Mouse (Mus musculus) C2C12 (cell line): ENCODE data around the gene Pmvk. TPM values are rescaled to one million over a fixed set of nuclear protein-coding genes. Genes with fewer than 3 reads are reported as not detected.

Experiments
- H3K27me3 ChIP-seq: one replicate; pipeline ENCODE4 v1.6.1; 2011; ENCODE audit not compliant: control insufficient read depth, insufficient read depth, insufficient read length
- H3K36me3 ChIP-seq: one replicate; pipeline ENCODE4 v1.6.1; 2011; ENCODE audit not compliant: control insufficient read depth, insufficient read depth
- H3K4me3 ChIP-seq: one replicate; pipeline ENCODE4 v1.5.1; 2011; ENCODE audit warnings: mild to moderate bottlenecking, control low read depth; ENCODE audit not compliant: poor library complexity, insufficient read depth, severe bottlenecking
- H3K79me2 ChIP-seq: one replicate; pipeline ENCODE4 v1.6.1; 2011; ENCODE audit not compliant: control insufficient read depth, insufficient read depth
- H3K79me3 ChIP-seq: one replicate; pipeline ENCODE4 v1.6.1; 2011; ENCODE audit warnings: low read depth, control low read depth
- H3ac ChIP-seq: one replicate; pipeline ENCODE3; 2011; ENCODE audit warnings: low read depth; ENCODE audit not compliant: control insufficient read depth, insufficient read length
- CEBPB ChIP-seq: IDR thresholded peaks from one replicate; pipeline ENCODE4 v1.6.1; 2011; ENCODE audit warnings: low read depth, mild to moderate bottlenecking, control low read depth, moderate library complexity
- CTCF ChIP-seq: IDR thresholded peaks from one replicate; pipeline ENCODE4 v1.5.1; 2011; ENCODE audit not compliant: control insufficient read depth, insufficient read depth, insufficient read length
- FOSL1 ChIP-seq: IDR thresholded peaks from one replicate; pipeline ENCODE4 v1.8.0; 2011; ENCODE audit warnings: mild to moderate bottlenecking, low read length; ENCODE audit not compliant: poor library complexity, insufficient read depth, severe bottlenecking
- MAX ChIP-seq: IDR thresholded peaks from one replicate; pipeline ENCODE4 v1.6.1; 2011; ENCODE audit warnings: mild to moderate bottlenecking, control low read depth
- MYOD1 ChIP-seq: IDR thresholded peaks from one replicate; pipeline ENCODE4 v1.6.1; 2011; ENCODE audit warnings: low read depth; ENCODE audit not compliant: control insufficient read depth, insufficient read length
- MYOG ChIP-seq: IDR thresholded peaks from one replicate; pipeline ENCODE4 v1.6.1; 2011; ENCODE audit not compliant: control insufficient read depth, insufficient read length; ENCODE audit errors: extremely low read depth
- USF1 ChIP-seq: IDR thresholded peaks from one replicate; pipeline ENCODE4 v1.6.1; 2011; ENCODE audit warnings: low read depth, mild to moderate bottlenecking, control low read depth, moderate library complexity
- polyA plus RNA-seq: library from polyadenylated mRNA; unstranded; fragments of >200 nt; fragmentation: generic; extraction: Trizol; gene quantifications from one replicate; pipeline ENCODE4 v1.2.1, GENCODE M21; 2012; ENCODE audit warnings: missing spikeins

Gene Pmvk
- polyA plus RNA-seq, 1 experiment, result 36.6 TPM

DNA sequence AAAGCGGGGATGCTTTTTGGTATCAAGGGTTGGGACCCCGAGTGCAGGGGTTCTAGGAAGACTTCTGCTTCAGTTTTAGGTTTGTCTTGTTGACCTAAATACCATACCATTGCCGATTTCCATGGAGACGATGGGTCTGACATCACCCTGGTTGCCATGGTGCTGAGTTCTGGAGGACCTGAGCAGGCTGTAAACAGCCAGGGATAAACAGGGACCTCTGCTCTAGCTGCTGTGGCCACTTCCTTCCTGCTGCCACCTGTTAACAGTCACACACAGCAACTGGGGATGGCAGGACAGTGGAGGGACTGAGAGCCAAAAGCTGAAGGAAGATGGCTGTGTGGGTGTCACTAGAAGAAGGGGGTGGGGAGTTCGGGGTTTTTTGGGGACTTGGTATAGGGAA is 17.1 kb upstream of the Pmvk start:
- Histone ChIP-seq H3ac (peak overlapping the region; percentile 49), H3K4me3 (peak overlapping the region; percentile 28), H3K27me3 (no peaks in the 10 kb centered on the region), H3K36me3 (peaks cover 20% of the 10 kb centered on the region), H3K79me3 (peaks cover 16% of the 10 kb centered on the region), H3K79me2 (peaks cover 28% of the 10 kb centered on the region)
- TF ChIP-seq CEBPB (no peak), CTCF (no peak), FOSL1 (no peak), MYOD1 (no peak), USF1 (no peak), MAX (no peak), MYOG (no peak)

DNA sequence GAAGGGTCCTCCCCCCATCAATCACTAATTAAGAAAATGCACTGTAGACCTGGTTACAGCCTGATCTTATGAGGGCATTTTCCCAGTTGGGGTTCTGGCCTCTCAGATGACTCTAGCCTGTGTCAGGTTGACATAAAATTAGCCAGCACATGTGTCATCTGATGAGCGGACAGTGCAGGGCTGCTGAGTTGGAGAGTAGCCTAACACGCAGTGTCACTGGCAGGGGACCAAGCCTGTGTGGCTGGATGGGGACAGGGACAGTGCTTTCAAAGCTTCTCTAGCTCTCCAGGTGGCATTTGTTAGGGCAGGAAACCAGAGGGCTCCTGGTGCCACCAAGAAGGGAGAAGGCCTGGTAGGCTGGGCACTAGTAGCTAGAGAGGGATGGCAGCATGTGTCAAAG is 13.7 kb upstream of the Pmvk start:
- Histone ChIP-seq H3K27me3 (no peaks in the 10 kb centered on the region), H3K36me3 (no peaks in the 10 kb centered on the region), H3K79me3 (peaks cover 1% of the 10 kb centered on the region), H3K4me3 (no peak overlapping the region), H3K79me2 (no peaks in the 10 kb centered on the region), H3ac (no peak overlapping the region)
- TF ChIP-seq MYOG (no peak), FOSL1 (no peak), USF1 (no peak), MAX (no peak), CTCF (no peak), MYOD1 (no peak), CEBPB (no peak)

DNA sequence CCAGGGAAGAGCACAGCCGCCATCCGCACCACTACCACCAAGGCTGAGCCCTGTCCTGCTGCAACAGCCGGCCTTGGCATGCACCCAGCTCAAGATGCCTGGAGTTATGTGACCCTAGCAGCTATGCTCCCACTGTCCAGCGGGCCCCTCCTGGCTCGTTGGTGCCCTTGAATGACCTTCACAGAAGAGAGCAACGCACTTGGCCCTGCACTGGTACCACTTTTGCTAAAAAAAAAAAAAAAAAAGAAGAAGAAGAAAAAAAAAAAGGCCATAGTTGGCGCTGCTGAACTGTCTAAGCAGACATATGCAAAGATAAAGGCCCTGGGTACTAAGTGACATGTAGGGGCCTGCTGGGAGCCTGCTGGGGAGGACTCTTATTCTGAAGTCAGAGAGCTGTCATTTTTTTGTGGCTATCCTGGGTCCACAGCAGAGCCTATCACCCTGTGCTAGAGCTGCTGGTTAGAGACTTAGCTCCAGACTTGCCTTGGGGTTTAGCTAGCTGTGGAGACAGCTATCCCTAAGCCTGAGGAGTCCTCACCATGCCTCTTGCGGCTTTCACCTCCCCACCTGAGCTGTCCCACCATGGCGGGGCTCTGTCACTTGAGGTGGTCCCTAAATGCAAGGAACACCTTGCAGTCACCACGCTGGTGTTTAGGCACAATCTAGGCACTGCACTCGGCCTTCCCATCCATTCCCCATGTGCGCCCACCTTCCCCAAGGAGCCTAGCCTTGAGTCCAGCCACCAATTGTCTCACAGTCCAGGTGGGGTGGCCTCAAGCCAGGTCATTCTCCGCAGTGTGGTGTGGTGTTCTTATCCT is 5.4 kb upstream of the Pmvk start:
- no peaks in the 10 kb centered on the region for H3K79me3 ChIP-seq
- no peaks in the 10 kb centered on the region for H3K36me3 ChIP-seq
- no peaks in the 10 kb centered on the region for H3K79me2 ChIP-seq
- TF ChIP-seq MAX (no peak), MYOD1 (no peak), CTCF (no peak), MYOG (no peak), CEBPB (no peak), USF1 (no peak), FOSL1 (no peak)
- H3K27me3 ChIP-seq, result no peaks in the 10 kb centered on the region
- no peak overlapping the region for H3ac ChIP-seq
- H3K4me3 ChIP-seq, result no peak overlapping the region

DNA sequence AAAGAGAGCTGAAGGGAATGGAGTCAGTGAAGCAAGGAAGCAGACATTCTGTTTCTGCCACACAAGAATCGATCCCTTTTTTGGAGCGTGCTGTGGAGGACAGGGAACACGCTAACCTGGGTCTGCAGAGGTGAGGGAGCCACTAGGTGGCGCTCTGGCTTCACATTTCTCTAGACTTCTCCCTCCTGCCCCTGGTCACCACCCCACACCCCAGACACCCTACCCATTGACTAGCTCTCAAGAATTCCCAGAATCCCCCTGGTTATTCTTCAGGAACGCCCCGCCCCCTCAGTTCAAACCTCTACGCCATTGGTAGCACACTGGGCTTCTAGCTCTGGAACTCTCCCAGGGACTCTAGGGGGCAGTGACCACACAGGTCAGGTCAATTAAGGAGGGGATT is 4.8 kb upstream of the Pmvk start:
- no peaks in the 10 kb centered on the region for H3K79me2 ChIP-seq
- TF ChIP-seq CTCF, result peak; percentile 71
- no peak for TF ChIP-seq USF1
- TF ChIP-seq MYOG, result no peak
- H3ac ChIP-seq, result no peak overlapping the region
- no peak overlapping the region for H3K4me3 ChIP-seq
- H3K27me3 ChIP-seq, result no peaks in the 10 kb centered on the region
- H3K36me3 ChIP-seq, result no peaks in the 10 kb centered on the region
- no peaks in the 10 kb centered on the region for H3K79me3 ChIP-seq

DNA sequence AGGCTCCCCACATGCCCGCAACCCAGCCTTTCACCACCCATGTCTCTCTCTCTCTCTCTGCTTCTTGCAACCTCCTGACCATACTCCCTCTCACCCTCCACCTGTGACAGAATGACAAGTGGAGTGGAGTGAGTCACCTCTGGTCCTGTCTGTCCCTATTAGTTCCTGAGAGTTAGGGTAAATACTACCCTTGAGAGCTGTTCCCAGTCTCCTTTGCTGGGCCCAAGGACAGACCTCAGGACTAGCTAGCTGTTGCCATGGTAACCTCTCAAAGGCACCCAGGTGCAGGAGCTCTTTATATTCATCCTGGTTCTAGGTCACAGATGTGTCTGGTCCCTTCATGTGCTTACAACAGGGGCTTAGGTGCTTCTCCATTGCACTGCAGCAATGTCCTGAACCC is 2.4 kb upstream of the Pmvk start:
- Histone ChIP-seq H3ac (no peak overlapping the region), H3K36me3 (no peaks in the 10 kb centered on the region), H3K27me3 (no peaks in the 10 kb centered on the region), H3K79me3 (no peaks in the 10 kb centered on the region), H3K4me3 (no peak overlapping the region), H3K79me2 (no peaks in the 10 kb centered on the region)
- no peak for TF ChIP-seq CTCF
- TF ChIP-seq MYOD1, result no peak
- TF ChIP-seq MYOG, result no peak
- TF ChIP-seq MAX, result no peak
- no peak for TF ChIP-seq CEBPB
- no peak for TF ChIP-seq FOSL1
- no peak for TF ChIP-seq USF1

DNA sequence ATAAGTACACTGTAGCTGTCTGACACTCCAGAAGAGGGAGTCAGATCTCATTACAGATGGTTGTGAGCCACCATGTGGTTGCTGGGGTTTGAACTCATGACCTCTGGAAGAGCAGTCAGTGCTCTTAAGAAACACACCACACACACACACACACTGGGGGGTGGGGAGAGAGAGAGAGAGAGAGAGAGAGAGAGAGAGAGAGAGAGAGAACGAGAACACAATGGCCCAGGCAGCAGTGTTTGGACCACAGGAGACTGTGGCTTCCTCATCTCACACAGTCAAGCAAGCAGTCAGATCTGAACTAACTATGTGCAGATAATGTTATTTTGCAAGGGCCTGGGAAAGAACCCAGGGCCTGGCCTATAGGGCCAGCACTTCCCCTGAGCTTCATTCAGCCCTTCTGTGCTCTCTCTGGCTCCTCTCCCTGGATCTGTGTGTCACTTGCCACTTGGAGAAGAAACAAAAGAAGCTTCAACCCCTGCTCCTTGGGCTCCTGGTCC is 1.5 kb downstream of the Pmvk start:
- H3ac ChIP-seq, result no peak overlapping the region
- H3K79me3 ChIP-seq, result no peaks in the 10 kb centered on the region
- H3K79me2 ChIP-seq, result no peaks in the 10 kb centered on the region
- no peaks in the 10 kb centered on the region for H3K36me3 ChIP-seq
- TF ChIP-seq MYOD1 (no peak), CTCF (no peak), MAX (no peak), FOSL1 (no peak), USF1 (no peak), CEBPB (no peak), MYOG (no peak)
- H3K27me3 ChIP-seq, result no peaks in the 10 kb centered on the region
- H3K4me3 ChIP-seq, result no peak overlapping the region
